Comparison of ENCODE assay signal across 9 mouse cellular contexts in genomic region chr9:29802990-29803737, GRCm38 (mm10).
DNase-seq lines count a peak whose midpoint lies in the region; ATAC-seq lines count a peak whose summit lies in the region.
"Had no signal": no experiment of that assay in that cellular context is flagged by ENCODE, and none has a peak within 500 bp of the region (broad histone marks: within the 10 kb centered on the region; RNA-seq: fewer than 3 reads in every experiment).

No protein-coding gene starts in this region.

- no peak for ATAC-seq in kidney, embryonic 16.5 days (ENCODE audit: low FRiP score, low TSS enrichment)
- ATAC-seq in hindbrain, embryonic 16.5 days = peak; percentile 72

- no peaks in the 10 kb centered on the region for H3K36me3 ChIP-seq in kidney, embryonic 16.5 days (ENCODE audit: insufficient read depth, low read length)
- no peaks in the 10 kb centered on the region for H3K36me3 ChIP-seq in hindbrain, embryonic 16.5 days (ENCODE audit: control insufficient read depth, insufficient read depth, low read length)
- H3K36me3 ChIP-seq in midbrain, embryonic 10.5 days = no peaks in the 10 kb centered on the region

- peaks cover 13% of the 10 kb centered on the region; the same call in 1 of the 2 replicates for H3K4me1 ChIP-seq in kidney, embryonic 16.5 days (ENCODE audit: insufficient read depth, low read length)
- H3K4me1 ChIP-seq in hindbrain, embryonic 16.5 days (ENCODE audit: control insufficient read depth, insufficient read depth, low read depth, low read length) = peaks cover 23% of the 10 kb centered on the region
- peaks cover 38% of the 10 kb centered on the region for H3K4me1 ChIP-seq in midbrain, embryonic 10.5 days

- 37% methylated on average over 12 of the region's 12 CpGs for WGBS in kidney, embryonic 16.5 days
- 18% methylated on average over 12 of the region's 12 CpGs for WGBS in hindbrain, embryonic 16.5 days
- 19% methylated on average over 12 of the region's 12 CpGs for WGBS in midbrain, embryonic 10.5 days

- H3K9ac ChIP-seq in kidney, embryonic 16.5 days (replicated peaks; ENCODE audit: low read length) = no peak overlapping the region
- H3K9ac ChIP-seq in hindbrain, embryonic 16.5 days (ENCODE audit: low read depth, low read length) = peak overlapping the region; percentile 39; the same call in 1 of the 2 replicates

- H3K9me3 ChIP-seq in kidney, embryonic 16.5 days (ENCODE audit: low read length) = no peaks in the 10 kb centered on the region
- H3K9me3 ChIP-seq in hindbrain, embryonic 16.5 days (ENCODE audit: control insufficient read depth, low read length) = no peaks in the 10 kb centered on the region
- H3K9me3 ChIP-seq in midbrain, embryonic 10.5 days (replicated peaks) = no peaks in the 10 kb centered on the region

- no peak overlapping the region for H3K27ac ChIP-seq in kidney, embryonic 16.5 days (ENCODE audit: low read length)
- peak overlapping the region; percentile 51 for H3K27ac ChIP-seq in hindbrain, embryonic 16.5 days (ENCODE audit: low read depth, low read length)
- peak overlapping the region; percentile 82 for H3K27ac ChIP-seq in midbrain, embryonic 10.5 days (replicated peaks)

- H3K27me3 ChIP-seq in kidney, embryonic 16.5 days (ENCODE audit: insufficient read depth, low read length) = no peaks in the 10 kb centered on the region
- H3K27me3 ChIP-seq in hindbrain, embryonic 16.5 days (replicated peaks; ENCODE audit: control insufficient read depth, insufficient read depth, low read length) = no peaks in the 10 kb centered on the region
- peaks cover 27% of the 10 kb centered on the region for H3K27me3 ChIP-seq in midbrain, embryonic 10.5 days (ENCODE audit: low read depth, poor library complexity, severe bottlenecking)

- no peak for DNase-seq in kidney, postnatal 36 days
- DNase-seq in midbrain, embryonic 10.5 days (ENCODE audit: low spot score) = peak; percentile 35
- DNase-seq in telencephalon, adult 2 months (ENCODE audit: low read depth, low spot score) = peak; percentile 87
- DNase-seq in urinary bladder, postnatal 36 days (ENCODE audit: low spot score in 2 of 2) = no peak
- no peak for DNase-seq in spleen, adult 18-20 months
- no peak for DNase-seq in kidney, postnatal 4 days
- DNase-seq: lung, postnatal 36 days had no signal

- H3K4me2 ChIP-seq in kidney, embryonic 16.5 days (replicated peaks; ENCODE audit: low read depth, low read length) = peak overlapping the region; percentile 18; the same call in 1 of the 2 replicates
- peak overlapping the region; percentile 11 for H3K4me2 ChIP-seq in hindbrain, embryonic 16.5 days (ENCODE audit: low read length)

- no peak overlapping the region for H3K4me3 ChIP-seq in kidney, embryonic 16.5 days (ENCODE audit: low read length)
- no peak overlapping the region for H3K4me3 ChIP-seq in hindbrain, embryonic 16.5 days (ENCODE audit: low read length)
- peak overlapping the region; percentile 32; the same call in 1 of the 2 replicates for H3K4me3 ChIP-seq in midbrain, embryonic 10.5 days

Comparison
In these comparisons a context has a peak if more than half of its experiments do, and no peak if none do; other contexts are left out.
1. DNase-seq: peak in midbrain, embryonic 10.5 days (single experiment) and telencephalon, adult 2 months (single experiment); none in kidney, postnatal 36 days (0 of 2), urinary bladder, postnatal 36 days (0 of 2), spleen, adult 18-20 months (0 of 2) and kidney, postnatal 4 days (0 of 2).